Mouse (Mus musculus) lung, postnatal 0 days (tissue): ENCODE data around the gene Scn2a. TPM values are rescaled to one million over a fixed set of nuclear protein-coding genes. Genes with fewer than 3 reads are reported as not detected.

Experiments
- ATAC-seq: fragments of 200-750 bp; cut with Nextera tagmentation; 2 replicates; pipeline ENCODE4 v1.8.0; 2017; ENCODE audit warnings: moderate library complexity
- DNase-seq: peaks from one replicate; pipeline ENCODE4 v3.0.0-alpha.2; 2016; ENCODE audit warnings: low spot score
- H3K27ac ChIP-seq: fragments of 300-500 bp; sonication (generic); 2 replicates; pipeline ENCODE4 v1.5.1; 2014; ENCODE audit warnings: antibody characterized with exemption, mild to moderate bottlenecking, low read length, mixed read lengths
- H3K27me3 ChIP-seq: fragments of 300-500 bp; sonication (generic); replicated peaks from 2 replicates; pipeline ENCODE4 v1.6.1; 2014; ENCODE audit warnings: low read length, mixed read lengths; ENCODE audit not compliant: insufficient read depth
- H3K36me3 ChIP-seq: fragments of 300-500 bp; sonication (generic); 2 replicates; pipeline ENCODE4 v1.6.1; 2014; ENCODE audit warnings: low read length, mixed read lengths; ENCODE audit not compliant: insufficient read depth
- H3K4me1 ChIP-seq: fragments of 300-500 bp; sonication (generic); 2 replicates; pipeline ENCODE4 v1.6.1; 2014; ENCODE audit warnings: antibody characterized with exemption, low read depth, low read length, mixed read lengths; ENCODE audit not compliant: insufficient read depth
- H3K4me2 ChIP-seq: fragments of 300-500 bp; sonication (generic); replicated peaks from 2 replicates; pipeline ENCODE4 v1.6.1; 2014; ENCODE audit warnings: low read depth, mild to moderate bottlenecking, low read length, moderate library complexity, mixed read lengths
- H3K4me3 ChIP-seq: fragments of 300-500 bp; sonication (generic); 2 replicates; pipeline ENCODE4 v1.5.1; 2014; ENCODE audit warnings: low read depth, low read length
- H3K9ac ChIP-seq: fragments of 300-500 bp; sonication (generic); replicated peaks from 2 replicates; pipeline ENCODE4 v1.6.1; 2014; ENCODE audit warnings: low read depth, mild to moderate bottlenecking
- H3K9me3 ChIP-seq: fragments of 300-500 bp; sonication (generic); 2 replicates; pipeline ENCODE4 v1.6.1; 2016; ENCODE audit warnings: low read length, mixed read lengths
- CTCF ChIP-seq: IDR thresholded peaks from 2 replicates; pipeline ENCODE4 v1.5.1; 2016; ENCODE audit warnings: antibody characterized with exemption, mild to moderate bottlenecking
- EP300 ChIP-seq: IDR thresholded peaks from 2 replicates; pipeline ENCODE4 v1.6.1; 2016; ENCODE audit warnings: antibody characterized with exemption, mild to moderate bottlenecking, control low read depth
- WGBS: fragments of 180-500 bp; shearing (Covaris S2); extraction: QIAGEN DNeasy Blood & Tissue Kit; methylation state at CpG from one replicate; pipeline ENCODE4 v1.1.7; 2014; 5-methylcytosine and 5-hydroxymethylcytosine counted together
- polyA plus RNA-seq: library from polyadenylated mRNA; unstranded; fragments of >200 nt; fragmentation: Nextera tagmentation; extraction: Ambion mirVana; gene quantifications from 2 replicates; pipeline ENCODE4 v1.2.1, GENCODE M21; 2015

Scn2a gene
- 0.39 and 0.72 TPM in 2 replicates for polyA plus RNA-seq

GRCm38 (mm10) chr2:65620556-65621166 is at the start of gene Scn2a:
Gene Scn2a (plus strand): TSS chr2:65620771.
- Histone ChIP-seq H3K9me3 (no peaks in the 10 kb centered on the region), H3K4me1 (no peaks in the 10 kb centered on the region), H3K36me3 (no peaks in the 10 kb centered on the region), H3K4me3 (no peak within 1 kb of the TSS), H3K9ac (no peak within 1 kb of the TSS), H3K27me3 (no peaks in the 10 kb centered on the region), H3K27ac (no peak within 1 kb of the TSS), H3K4me2 (no peak within 1 kb of the TSS)
- ATAC-seq: no peak
- 48% methylated on average over 9 of the region's 9 CpGs for WGBS
- DNase-seq: peak; percentile 71
- no peak for TF ChIP-seq EP300
- TF ChIP-seq CTCF: peak; percentile 69

- no peaks in the 10 kb centered on the region for H3K36me3 ChIP-seq
- no peak for TF ChIP-seq EP300
- no peak for TF ChIP-seq CTCF
- WGBS: 76% methylated on average over 5 of the region's 5 CpGs
- no peak for ATAC-seq
- H3K4me2 ChIP-seq: no peak overlapping the region
- no peak overlapping the region for H3K9ac ChIP-seq
- H3K4me3 ChIP-seq: no peak overlapping the region
- H3K9me3 ChIP-seq: no peaks in the 10 kb centered on the region
- H3K27ac ChIP-seq: no peak overlapping the region
- DNase-seq: no peak
- H3K4me1 ChIP-seq: no peaks in the 10 kb centered on the region
- no peaks in the 10 kb centered on the region for H3K27me3 ChIP-seq
These were observed 32.9 kb upstream of the Scn2a start for GRCm38 (mm10) chr2:65587679-65588078.

GRCm38 (mm10) chr2:65607813-65608212 is 12.8 kb upstream of the Scn2a start:
- Histone ChIP-seq H3K9me3 (no peaks in the 10 kb centered on the region), H3K9ac (no peak overlapping the region), H3K27ac (no peak overlapping the region), H3K4me1 (no peaks in the 10 kb centered on the region), H3K4me2 (no peak overlapping the region), H3K4me3 (no peak overlapping the region), H3K27me3 (no peaks in the 10 kb centered on the region), H3K36me3 (no peaks in the 10 kb centered on the region)
- ATAC-seq (no peak), DNase-seq (no peak)
- TF ChIP-seq EP300 (no peak), CTCF (no peak)

- no peak for TF ChIP-seq CTCF
- no peak for ATAC-seq
- Histone ChIP-seq H3K4me3 (no peak overlapping the region), H3K9me3 (no peaks in the 10 kb centered on the region), H3K27ac (no peak overlapping the region), H3K9ac (no peak overlapping the region), H3K36me3 (no peaks in the 10 kb centered on the region), H3K4me2 (no peak overlapping the region), H3K4me1 (no peaks in the 10 kb centered on the region), H3K27me3 (no peaks in the 10 kb centered on the region)
- no peak for DNase-seq
- WGBS: 71% methylated on average over 4 of the region's 4 CpGs
These were observed 8.7 kb upstream of the Scn2a start for GRCm38 (mm10) chr2:65611887-65612286.

GRCm38 (mm10) chr2:65619781-65620180 is 790 bp upstream of the Scn2a start:
- 15% methylated on average over 5 of the region's 5 CpGs for WGBS
- Histone ChIP-seq H3K4me1 (no peaks in the 10 kb centered on the region), H3K27me3 (no peaks in the 10 kb centered on the region), H3K36me3 (no peaks in the 10 kb centered on the region), H3K27ac (no peak overlapping the region), H3K9ac (no peak overlapping the region), H3K4me2 (no peak overlapping the region), H3K4me3 (no peak overlapping the region), H3K9me3 (no peaks in the 10 kb centered on the region)
- no peak for ATAC-seq
- TF ChIP-seq CTCF (no peak), EP300 (no peak)
- DNase-seq: peak; percentile 42

GRCm38 (mm10) chr2:65621254-65621653 is 683 bp downstream of the Scn2a start:
- no peak for DNase-seq
- H3K9me3 ChIP-seq: no peaks in the 10 kb centered on the region
- no peak for ATAC-seq
- TF ChIP-seq CTCF (no peak), EP300 (no peak)
- no peaks in the 10 kb centered on the region for H3K36me3 ChIP-seq
- no peak overlapping the region for H3K4me2 ChIP-seq
- 42% methylated on average over 5 of the region's 5 CpGs for WGBS
- no peak overlapping the region for H3K9ac ChIP-seq
- H3K27me3 ChIP-seq: no peaks in the 10 kb centered on the region
- no peak overlapping the region for H3K27ac ChIP-seq
- no peak overlapping the region for H3K4me3 ChIP-seq
- no peaks in the 10 kb centered on the region for H3K4me1 ChIP-seq

- ATAC-seq (no peak), DNase-seq (no peak)
- no peaks in the 10 kb centered on the region for H3K4me1 ChIP-seq
- no peaks in the 10 kb centered on the region for H3K27me3 ChIP-seq
- 70% methylated on average over 5 of the region's 5 CpGs for WGBS
- no peak overlapping the region for H3K9ac ChIP-seq
- no peaks in the 10 kb centered on the region for H3K9me3 ChIP-seq
- no peak overlapping the region for H3K27ac ChIP-seq
- H3K4me2 ChIP-seq: no peak overlapping the region
- no peaks in the 10 kb centered on the region for H3K36me3 ChIP-seq
- TF ChIP-seq CTCF (no peak), EP300 (no peak)
- H3K4me3 ChIP-seq: no peak overlapping the region
These were observed 1.3 kb downstream of the Scn2a start for GRCm38 (mm10) chr2:65621838-65622237.
